Mouse (Mus musculus) forebrain, embryonic 15.5 days (tissue): Measurements from ENCODE around the gene Pde4d. TPM values are rescaled to one million over a fixed set of nuclear protein-coding genes. Genes with fewer than 3 reads are reported as not detected.

ENCODE experiments used
- ATAC-seq: fragments of 200-750 bp; cut with Nextera tagmentation; replicated peaks from 2 replicates; pipeline ENCODE4 v1.8.0; 2017; ENCODE audit warnings: mild to moderate bottlenecking, moderate TSS enrichment, moderate library complexity
- H3K27ac ChIP-seq: fragments of 300-500 bp; sonication (generic); replicated peaks from 2 replicates; pipeline ENCODE4 v1.5.1; 2015; ENCODE audit warnings: mild to moderate bottlenecking, inconsistent platforms
- H3K27me3 ChIP-seq: fragments of 300-500 bp; sonication (generic); 2 replicates; pipeline ENCODE4 v1.6.1; 2015; ENCODE audit warnings: inconsistent platforms
- H3K36me3 ChIP-seq: fragments of 300-500 bp; sonication (generic); 2 replicates; pipeline ENCODE4 v1.6.1; 2015; ENCODE audit warnings: mild to moderate bottlenecking, inconsistent platforms
- H3K4me1 ChIP-seq: fragments of 300-500 bp; sonication (generic); 2 replicates; pipeline ENCODE4 v1.6.1; 2015; ENCODE audit warnings: inconsistent platforms
- H3K4me2 ChIP-seq: fragments of 300-500 bp; sonication (generic); replicated peaks from 2 replicates; pipeline ENCODE4 v1.6.1; 2015; ENCODE audit warnings: mild to moderate bottlenecking, inconsistent platforms
- H3K4me3 ChIP-seq: fragments of 300-500 bp; sonication (generic); 2 replicates; pipeline ENCODE4 v1.5.1; 2015; ENCODE audit warnings: mild to moderate bottlenecking, inconsistent platforms
- H3K9ac ChIP-seq: fragments of 300-500 bp; sonication (generic); replicated peaks from 2 replicates; pipeline ENCODE4 v1.6.1; 2015; ENCODE audit warnings: mild to moderate bottlenecking, inconsistent platforms
- H3K9me3 ChIP-seq: fragments of 300-500 bp; sonication (generic); 2 replicates; pipeline ENCODE4 v1.6.1; 2016; ENCODE audit warnings: inconsistent platforms
- WGBS: fragments of 180-500 bp; shearing (Covaris S2); methylation state at CpG from one replicate; pipeline ENCODE4 v1.1.7; 2015; ENCODE audit warnings: mixed read lengths; 5-methylcytosine and 5-hydroxymethylcytosine counted together
- polyA plus RNA-seq: library from polyadenylated mRNA; unstranded; fragments of >200 nt; fragmentation: Nextera tagmentation; extraction: Ambion mirVana; gene quantifications from 2 replicates; pipeline ENCODE4 v1.2.1, GENCODE M21; 2015

Pde4d gene
- polyA plus RNA-seq, 1 experiment from 2014 or later = 16.3 TPM

- Histone ChIP-seq H3K4me2 (no peak overlapping the region), H3K9me3 (no peaks in the 10 kb centered on the region), H3K27me3 (no peaks in the 10 kb centered on the region), H3K27ac (no peak overlapping the region), H3K4me1 (no peaks in the 10 kb centered on the region), H3K36me3 (no peaks in the 10 kb centered on the region), H3K4me3 (no peak overlapping the region), H3K9ac (no peak overlapping the region)
- 74% methylated on average over 5 of the region's 5 CpGs for WGBS
- no peak for ATAC-seq
Observed at GRCm38 (mm10) chr13:109374465-109374864, 924.7 kb downstream of the Pde4d start.

GRCm38 (mm10) chr13:109376681-109377080 is 926.9 kb downstream of the Pde4d start:
- H3K9me3 ChIP-seq = no peaks in the 10 kb centered on the region
- WGBS = 40% methylated on average over 1 of the region's 1 CpGs
- no peaks in the 10 kb centered on the region for H3K36me3 ChIP-seq

DNA sequence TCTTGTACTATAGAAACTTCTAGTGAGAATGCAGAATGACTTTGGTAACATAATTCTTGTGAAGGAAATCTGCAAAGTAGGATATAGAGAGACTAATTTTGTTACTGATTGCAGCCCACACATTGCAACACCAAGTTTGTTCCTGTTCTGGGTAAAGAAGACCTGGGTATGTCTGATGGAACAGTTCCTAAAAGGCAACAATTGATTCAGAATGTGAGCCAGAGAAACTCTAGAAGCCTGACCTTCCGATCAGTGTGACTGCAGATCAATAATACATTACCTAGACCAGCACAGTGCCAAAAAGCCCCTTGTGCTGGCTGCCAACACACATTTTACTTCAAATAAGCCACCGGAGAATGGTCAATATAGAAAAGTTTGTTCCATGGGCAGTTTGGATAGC is 930.4 kb downstream of the Pde4d start:
- ATAC-seq = no peak
- H3K27me3 ChIP-seq = no peaks in the 10 kb centered on the region
- no peak overlapping the region for H3K4me3 ChIP-seq
- no peak overlapping the region for H3K27ac ChIP-seq
- no peaks in the 10 kb centered on the region for H3K36me3 ChIP-seq
- H3K4me1 ChIP-seq = no peaks in the 10 kb centered on the region
- WGBS = 99% methylated on average over 2 of the region's 2 CpGs
- no peaks in the 10 kb centered on the region for H3K9me3 ChIP-seq
- no peak overlapping the region for H3K9ac ChIP-seq
- H3K4me2 ChIP-seq = no peak overlapping the region

More at GRCm38 (mm10) chr13:109376681-109377080, 926.9 kb downstream of the Pde4d start:
- Histone ChIP-seq H3K27me3 (no peaks in the 10 kb centered on the region), H3K4me1 (no peaks in the 10 kb centered on the region), H3K4me3 (no peak overlapping the region), H3K27ac (no peak overlapping the region), H3K4me2 (no peak overlapping the region), H3K9ac (no peak overlapping the region)
- ATAC-seq = no peak

DNA sequence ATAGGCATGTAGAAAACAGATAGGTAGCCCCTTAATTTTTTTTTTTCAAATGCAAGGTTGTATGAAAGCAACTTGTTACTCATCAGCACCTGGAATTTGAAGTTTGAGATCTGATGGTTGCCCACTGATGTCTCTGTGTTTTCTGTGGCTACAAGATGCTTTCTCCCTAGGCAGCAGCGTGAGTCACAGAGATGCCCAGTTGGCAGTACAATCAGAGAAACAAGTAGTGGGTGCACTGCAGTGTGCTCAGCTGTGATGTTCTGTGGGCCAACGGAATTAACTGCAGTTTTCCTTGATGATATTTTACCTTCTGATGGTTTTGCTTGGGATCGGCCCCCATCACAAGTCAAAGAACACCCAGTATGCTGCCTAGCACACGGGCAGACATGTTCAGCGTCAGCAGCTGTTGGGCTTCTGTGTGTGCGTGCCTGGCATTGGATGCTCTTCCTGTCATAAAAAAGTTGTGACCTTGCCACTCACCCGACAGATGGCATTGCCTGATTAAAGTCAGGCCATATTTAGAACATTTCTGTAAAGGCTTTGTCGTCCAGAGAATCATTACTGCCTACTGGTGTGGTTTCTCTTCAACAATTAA is 939.0 kb downstream of the Pde4d start:
- ATAC-seq = no peak
- Histone ChIP-seq H3K27me3 (no peaks in the 10 kb centered on the region), H3K36me3 (no peaks in the 10 kb centered on the region), H3K9ac (no peak overlapping the region), H3K4me1 (no peaks in the 10 kb centered on the region), H3K4me3 (no peak overlapping the region), H3K27ac (no peak overlapping the region), H3K4me2 (no peak overlapping the region), H3K9me3 (no peaks in the 10 kb centered on the region)
- 78% methylated on average over 8 of the region's 8 CpGs for WGBS

- Histone ChIP-seq H3K9me3 (no peaks in the 10 kb centered on the region), H3K4me1 (no peaks in the 10 kb centered on the region), H3K4me2 (no peak overlapping the region), H3K27ac (no peak overlapping the region), H3K36me3 (no peaks in the 10 kb centered on the region), H3K9ac (no peak overlapping the region), H3K4me3 (no peak overlapping the region), H3K27me3 (no peaks in the 10 kb centered on the region)
- ATAC-seq = no peak
- WGBS = 72% methylated on average over 4 of the region's 4 CpGs
Observed at GRCm38 (mm10) chr13:109402396-109402795, 952.6 kb downstream of the Pde4d start.

GRCm38 (mm10) chr13:109402936-109403335 is 953.2 kb downstream of the Pde4d start:
- H3K9ac ChIP-seq = no peak overlapping the region
- ATAC-seq = no peak
- H3K27me3 ChIP-seq = no peaks in the 10 kb centered on the region
- no peaks in the 10 kb centered on the region for H3K9me3 ChIP-seq
- H3K36me3 ChIP-seq = no peaks in the 10 kb centered on the region
- H3K27ac ChIP-seq = no peak overlapping the region
- no peak overlapping the region for H3K4me3 ChIP-seq
- no peak overlapping the region for H3K4me2 ChIP-seq
- 35% methylated on average over 2 of the region's 2 CpGs for WGBS
- no peaks in the 10 kb centered on the region for H3K4me1 ChIP-seq

DNA sequence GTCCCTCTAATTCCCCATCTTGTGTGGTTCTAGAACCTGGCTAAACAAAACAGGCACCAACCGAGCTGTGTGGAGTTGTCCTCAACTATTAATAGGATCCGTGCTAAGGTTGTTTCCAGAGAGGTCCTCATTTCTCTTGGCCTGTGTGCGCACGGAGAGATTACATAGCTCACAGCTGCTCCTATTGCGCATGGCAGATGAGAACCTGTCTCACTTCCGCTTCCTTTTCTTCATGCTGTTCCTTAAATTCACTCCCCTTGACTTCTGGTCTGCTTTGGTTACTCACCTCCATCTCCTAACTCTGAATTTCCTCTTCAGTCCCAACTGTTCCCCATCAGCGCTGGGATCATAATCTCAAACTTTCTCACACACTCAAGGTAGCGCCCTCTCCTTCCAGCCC is 956.6 kb downstream of the Pde4d start:
- ATAC-seq = no peak
- H3K9me3 ChIP-seq = no peaks in the 10 kb centered on the region
- H3K27me3 ChIP-seq = no peaks in the 10 kb centered on the region
- no peak overlapping the region for H3K4me3 ChIP-seq
- WGBS = 92% methylated on average over 8 of the region's 8 CpGs
- H3K9ac ChIP-seq = no peak overlapping the region
- H3K27ac ChIP-seq = no peak overlapping the region
- no peak overlapping the region for H3K4me2 ChIP-seq
- H3K36me3 ChIP-seq = no peaks in the 10 kb centered on the region
- no peaks in the 10 kb centered on the region for H3K4me1 ChIP-seq

DNA sequence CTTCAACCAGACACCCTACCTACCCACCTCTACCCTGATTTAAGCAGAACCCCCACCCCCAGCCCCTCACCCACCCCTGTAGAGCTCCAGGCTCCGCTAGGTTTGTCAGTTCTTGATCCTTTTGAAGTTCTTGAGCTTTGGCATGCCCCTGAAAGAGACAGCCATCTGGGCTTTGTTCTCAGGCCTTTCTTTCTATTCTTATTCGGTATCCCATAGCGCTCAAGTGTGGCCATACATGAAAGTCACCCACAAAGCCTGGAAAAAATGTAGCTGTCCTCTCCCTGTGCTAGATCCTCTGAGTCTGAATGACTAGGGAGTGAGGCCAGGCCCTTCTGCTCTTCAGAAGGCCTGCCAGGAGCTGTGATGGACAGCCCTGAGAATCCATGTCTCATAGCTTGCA is 957.6 kb downstream of the Pde4d start:
- Histone ChIP-seq H3K36me3 (no peaks in the 10 kb centered on the region), H3K9me3 (no peaks in the 10 kb centered on the region), H3K27me3 (no peaks in the 10 kb centered on the region), H3K27ac (no peak overlapping the region), H3K9ac (no peak overlapping the region), H3K4me2 (no peak overlapping the region), H3K4me1 (no peaks in the 10 kb centered on the region), H3K4me3 (no peak overlapping the region)
- 51% methylated on average over 3 of the region's 3 CpGs for WGBS
- ATAC-seq = no peak

DNA sequence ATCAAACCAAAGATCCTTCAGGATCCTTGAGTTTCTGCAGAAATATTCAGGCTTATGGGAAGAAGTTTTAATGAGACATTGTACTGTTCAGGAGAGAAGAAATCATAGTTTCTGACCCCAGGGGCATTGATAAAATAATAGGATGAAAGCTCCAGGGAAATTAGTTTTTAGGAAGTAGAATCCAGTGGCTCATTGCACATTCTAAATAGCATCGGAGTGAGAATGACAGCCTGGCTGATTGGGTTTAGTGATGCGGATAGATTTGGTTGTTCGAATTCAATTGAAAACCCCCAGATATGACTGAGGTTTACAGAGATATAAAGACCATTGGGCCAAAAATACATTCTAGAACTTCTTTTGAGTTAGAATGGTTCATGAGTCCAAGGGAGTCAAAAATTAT is 970.7 kb downstream of the Pde4d start:
- 24% methylated on average over 3 of the region's 3 CpGs for WGBS
- no peak for ATAC-seq
- H3K4me1 ChIP-seq = no peaks in the 10 kb centered on the region

GRCm38 (mm10) chr13:109424906-109425305 is 975.2 kb downstream of the Pde4d start:
- 69% methylated on average over 2 of the region's 2 CpGs for WGBS
- Histone ChIP-seq H3K4me3 (no peak overlapping the region), H3K4me1 (no peaks in the 10 kb centered on the region), H3K27ac (no peak overlapping the region), H3K9me3 (no peaks in the 10 kb centered on the region), H3K4me2 (no peak overlapping the region), H3K9ac (no peak overlapping the region), H3K27me3 (no peaks in the 10 kb centered on the region), H3K36me3 (no peaks in the 10 kb centered on the region)
- no peak for ATAC-seq

More for the DNA sequence above, 970.7 kb downstream of the Pde4d start:
- H3K27me3 ChIP-seq = no peaks in the 10 kb centered on the region
- no peaks in the 10 kb centered on the region for H3K9me3 ChIP-seq
- H3K27ac ChIP-seq = no peak overlapping the region
- H3K36me3 ChIP-seq = no peaks in the 10 kb centered on the region
- no peak overlapping the region for H3K9ac ChIP-seq
- H3K4me3 ChIP-seq = no peak overlapping the region
- H3K4me2 ChIP-seq = no peak overlapping the region

DNA sequence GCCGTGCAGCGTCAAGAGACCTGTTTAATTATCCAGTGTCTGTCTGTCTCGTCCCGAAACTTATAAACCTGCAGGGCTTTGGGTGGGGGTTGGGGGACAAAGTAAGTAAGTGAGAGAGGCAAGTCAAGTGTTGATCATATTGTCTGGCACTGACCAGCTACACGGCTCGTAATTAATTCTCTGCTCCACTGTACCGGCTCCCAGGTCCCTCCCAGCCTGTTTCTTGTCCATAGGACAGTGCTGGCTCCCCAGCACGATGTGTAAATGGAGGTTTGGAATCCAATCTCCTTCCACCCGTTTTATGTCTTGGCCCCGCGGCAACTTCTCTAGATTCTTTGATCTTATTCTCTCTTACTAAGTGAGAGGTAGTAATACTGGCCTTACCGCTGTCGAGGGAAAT is 975.8 kb downstream of the Pde4d start:
- Histone ChIP-seq H3K36me3 (no peaks in the 10 kb centered on the region), H3K9me3 (no peaks in the 10 kb centered on the region), H3K27me3 (no peaks in the 10 kb centered on the region), H3K4me3 (no peak overlapping the region), H3K4me2 (no peak overlapping the region), H3K4me1 (no peaks in the 10 kb centered on the region), H3K9ac (no peak overlapping the region), H3K27ac (no peak overlapping the region)
- no peak for ATAC-seq
- WGBS = 81% methylated on average over 13 of the region's 13 CpGs

- no peak overlapping the region for H3K4me3 ChIP-seq
- no peaks in the 10 kb centered on the region for H3K4me1 ChIP-seq
- no peaks in the 10 kb centered on the region for H3K36me3 ChIP-seq
- no peak overlapping the region for H3K27ac ChIP-seq
- no peak overlapping the region for H3K9ac ChIP-seq
- H3K27me3 ChIP-seq = no peaks in the 10 kb centered on the region
- no peak for ATAC-seq
- 88% methylated on average over 5 of the region's 5 CpGs for WGBS
- no peaks in the 10 kb centered on the region for H3K9me3 ChIP-seq
- H3K4me2 ChIP-seq = no peak overlapping the region
Observed at GRCm38 (mm10) chr13:109426058-109426457, 976.3 kb downstream of the Pde4d start.

GRCm38 (mm10) chr13:109427541-109427940 is 977.8 kb downstream of the Pde4d start:
- no peaks in the 10 kb centered on the region for H3K4me1 ChIP-seq
- 84% methylated on average over 7 of the region's 7 CpGs for WGBS
- no peaks in the 10 kb centered on the region for H3K27me3 ChIP-seq
- H3K4me2 ChIP-seq = no peak overlapping the region
- H3K36me3 ChIP-seq = no peaks in the 10 kb centered on the region
- H3K9me3 ChIP-seq = no peaks in the 10 kb centered on the region
- no peak overlapping the region for H3K27ac ChIP-seq
- ATAC-seq = no peak
- H3K9ac ChIP-seq = no peak overlapping the region
- H3K4me3 ChIP-seq = no peak overlapping the region
